Mouse (Mus musculus) heart, embryonic 16.5 days (tissue): ENCODE data around the gene Sart1. TPM values are rescaled to one million over a fixed set of nuclear protein-coding genes. Genes with fewer than 3 reads are reported as not detected.
"Not testable (repeated sequence)": the region's sequence is repeated elsewhere in the genome, so short reads cannot be mapped to it uniquely, and the experiment has no call there.

ENCODE experiments used
- ATAC-seq: fragments of 200-750 bp; cut with Nextera tagmentation; replicated peaks from 2 replicates; pipeline ENCODE4 v1.8.0; 2017; ENCODE audit warnings: moderate number of reproducible peaks; ENCODE audit not compliant: insufficient read depth, low FRiP score; ENCODE audit errors: extremely low read depth
- H3K27ac ChIP-seq: fragments of 300-500 bp; sonication (generic); 2 replicates; pipeline ENCODE4 v1.5.1; 2014; ENCODE audit warnings: mild to moderate bottlenecking, low read length, control low read depth, moderate library complexity
- H3K27me3 ChIP-seq: fragments of 300-500 bp; sonication (generic); 2 replicates; pipeline ENCODE4 v1.6.1; 2014; ENCODE audit warnings: low read length, mixed read lengths; ENCODE audit not compliant: control insufficient read depth, insufficient read depth
- H3K36me3 ChIP-seq: fragments of 300-500 bp; sonication (generic); 2 replicates; pipeline ENCODE4 v1.6.1; 2014; ENCODE audit not compliant: control insufficient read depth, insufficient read depth
- H3K4me1 ChIP-seq: fragments of 300-500 bp; sonication (generic); 2 replicates; pipeline ENCODE4 v1.6.1; 2014; ENCODE audit warnings: low read length, mixed read lengths; ENCODE audit not compliant: control insufficient read depth, insufficient read depth
- H3K4me2 ChIP-seq: fragments of 300-500 bp; sonication (generic); 2 replicates; pipeline ENCODE4 v1.6.1; 2014; ENCODE audit warnings: low read depth, mild to moderate bottlenecking, control low read depth, low read length
- H3K4me3 ChIP-seq: fragments of 300-500 bp; sonication (generic); 2 replicates; pipeline ENCODE4 v1.5.1; 2014; ENCODE audit warnings: mild to moderate bottlenecking, control low read depth, low read length
- H3K9ac ChIP-seq: fragments of 300-500 bp; sonication (generic); 2 replicates; pipeline ENCODE4 v1.6.1; 2014; ENCODE audit warnings: low read length, control low read depth
- H3K9me3 ChIP-seq: fragments of 300-500 bp; sonication (generic); replicated peaks from 2 replicates; pipeline ENCODE4 v1.6.1; 2016; ENCODE audit warnings: low read length; ENCODE audit not compliant: control insufficient read depth
- WGBS: fragments of 180-500 bp; shearing (Covaris S2); extraction: QIAGEN DNeasy Blood & Tissue Kit; methylation state at CpG from one replicate; pipeline ENCODE4 v1.1.7; 2014; 5-methylcytosine and 5-hydroxymethylcytosine counted together
- polyA plus RNA-seq: library from polyadenylated mRNA; unstranded; fragments of >200 nt; fragmentation: Nextera tagmentation; extraction: Ambion mirVana; gene quantifications from 2 replicates; pipeline ENCODE4 v1.2.1, GENCODE M21; 2015

The Sart1 gene
- polyA plus RNA-seq, 1 experiment from 2014 or later = 54.7 TPM

DNA sequence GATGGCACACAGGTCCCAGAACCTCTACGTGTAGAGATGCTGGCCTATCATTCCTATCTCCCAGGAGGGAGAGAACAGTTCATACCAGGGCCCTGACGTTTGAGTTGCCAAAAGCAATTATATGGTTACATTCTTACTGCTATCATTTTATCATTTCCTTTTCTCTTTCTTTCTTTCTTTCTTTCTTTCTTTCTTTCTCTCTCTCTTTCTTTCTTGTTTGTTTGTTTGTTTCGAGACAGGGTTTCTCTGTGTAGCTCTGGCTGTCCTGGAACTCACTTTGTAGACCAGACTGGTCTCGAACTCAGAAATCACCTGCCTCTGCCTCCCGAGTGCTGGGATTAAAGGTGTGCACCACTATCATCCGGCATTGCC lies 39.0 kb downstream of the Sart1 start, which contains the start of gene Cst6:
Gene Cst6 (minus strand): TSS at position 73 of the 372 bp plus-strand sequence.
- H3K9me3 ChIP-seq, H3K27me3 ChIP-seq, H3K36me3 ChIP-seq, ATAC-seq, H3K27ac ChIP-seq, H3K4me1 ChIP-seq: not testable (repeated sequence)
- H3K4me2 ChIP-seq = peak within 1 kb of the TSS; percentile 89
- 64% methylated on average over 6 of the region's 6 CpGs for WGBS
- peak within 1 kb of the TSS; percentile 55 for H3K4me3 ChIP-seq
- peak within 1 kb of the TSS; percentile 74 for H3K9ac ChIP-seq

DNA sequence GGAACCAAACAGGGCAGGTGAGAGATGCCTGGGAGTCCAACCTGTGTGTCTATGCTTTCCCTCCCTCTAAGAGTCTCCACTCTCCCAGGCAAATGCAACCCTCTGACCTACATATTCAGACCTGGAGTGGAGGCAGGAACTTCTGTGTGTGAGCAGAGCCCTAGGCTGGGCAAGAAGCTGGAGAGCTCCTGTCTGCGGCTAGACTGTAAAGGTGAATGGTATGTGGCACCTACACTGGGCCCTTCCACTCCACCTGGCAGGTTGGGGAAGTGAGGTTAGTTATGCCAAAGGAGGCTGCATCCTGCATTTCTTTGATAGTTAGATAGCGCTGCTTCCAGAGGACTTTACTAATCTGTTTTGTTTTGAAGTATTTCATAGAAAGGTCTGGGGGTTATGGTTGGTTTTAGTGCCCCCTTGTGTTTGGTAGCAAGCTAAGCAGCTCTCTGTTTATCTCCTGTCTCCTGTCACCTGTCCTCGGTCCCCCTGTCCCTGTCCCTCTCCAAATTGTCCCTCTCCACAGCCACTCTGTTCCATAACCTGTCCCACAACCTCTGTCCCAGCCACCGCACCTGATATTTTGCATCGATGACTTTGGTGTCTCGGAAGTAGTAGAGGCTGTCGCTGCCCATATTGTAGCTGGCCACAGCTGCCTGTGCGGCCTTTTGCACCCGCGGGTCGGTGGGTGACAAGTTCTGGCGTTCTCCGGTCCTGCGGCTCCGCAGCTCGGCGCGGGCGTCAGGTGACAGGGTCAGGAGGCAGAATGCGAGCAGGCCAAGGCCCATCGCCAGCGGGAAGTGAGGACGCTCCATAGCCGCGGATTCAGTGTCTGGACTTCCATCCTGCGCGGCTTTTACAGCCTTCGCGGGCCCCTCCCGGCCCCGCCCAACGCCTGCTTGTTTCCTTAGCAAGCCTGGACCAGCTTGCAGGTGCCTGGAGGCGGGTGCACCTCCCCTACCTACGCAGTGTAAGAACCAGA lies 39.7 kb downstream of the Sart1 start:
- no peaks in the 10 kb centered on the region for H3K9me3 ChIP-seq
- H3K4me2 ChIP-seq = peak overlapping the region; percentile 89
- no peaks in the 10 kb centered on the region for H3K27me3 ChIP-seq
- WGBS = 4% methylated on average over 34 of the region's 34 CpGs
- H3K4me3 ChIP-seq = peak overlapping the region; percentile 55
- no peaks in the 10 kb centered on the region for H3K36me3 ChIP-seq
- peak; percentile 44; the same call in 1 of the 2 replicates for ATAC-seq
- peaks cover 10% of the 10 kb centered on the region for H3K4me1 ChIP-seq
- peak overlapping the region; percentile 74 for H3K9ac ChIP-seq
- no peak overlapping the region for H3K27ac ChIP-seq

DNA sequence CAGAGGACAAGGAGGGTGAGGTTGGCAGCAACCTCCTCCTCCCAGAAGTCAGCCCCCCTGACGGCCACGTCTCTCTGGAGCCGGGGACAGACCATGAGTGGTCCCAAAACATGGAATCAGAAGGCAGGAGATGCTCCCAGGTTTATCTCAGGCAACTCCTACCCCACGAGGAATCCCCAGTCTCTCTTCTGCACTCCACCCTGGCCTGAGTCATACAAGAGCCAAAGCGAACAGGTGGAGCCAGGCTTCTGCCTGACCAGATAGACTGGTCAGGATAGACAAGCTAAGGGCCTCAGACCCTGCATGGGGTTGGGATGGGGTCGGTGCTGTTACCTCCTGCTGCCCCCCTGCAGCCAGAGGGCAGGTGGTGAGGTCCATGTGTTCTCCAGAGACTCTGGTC lies 40.4 kb downstream of the Sart1 start:
- no peak overlapping the region for H3K27ac ChIP-seq
- no peaks in the 10 kb centered on the region for H3K9me3 ChIP-seq

DNA sequence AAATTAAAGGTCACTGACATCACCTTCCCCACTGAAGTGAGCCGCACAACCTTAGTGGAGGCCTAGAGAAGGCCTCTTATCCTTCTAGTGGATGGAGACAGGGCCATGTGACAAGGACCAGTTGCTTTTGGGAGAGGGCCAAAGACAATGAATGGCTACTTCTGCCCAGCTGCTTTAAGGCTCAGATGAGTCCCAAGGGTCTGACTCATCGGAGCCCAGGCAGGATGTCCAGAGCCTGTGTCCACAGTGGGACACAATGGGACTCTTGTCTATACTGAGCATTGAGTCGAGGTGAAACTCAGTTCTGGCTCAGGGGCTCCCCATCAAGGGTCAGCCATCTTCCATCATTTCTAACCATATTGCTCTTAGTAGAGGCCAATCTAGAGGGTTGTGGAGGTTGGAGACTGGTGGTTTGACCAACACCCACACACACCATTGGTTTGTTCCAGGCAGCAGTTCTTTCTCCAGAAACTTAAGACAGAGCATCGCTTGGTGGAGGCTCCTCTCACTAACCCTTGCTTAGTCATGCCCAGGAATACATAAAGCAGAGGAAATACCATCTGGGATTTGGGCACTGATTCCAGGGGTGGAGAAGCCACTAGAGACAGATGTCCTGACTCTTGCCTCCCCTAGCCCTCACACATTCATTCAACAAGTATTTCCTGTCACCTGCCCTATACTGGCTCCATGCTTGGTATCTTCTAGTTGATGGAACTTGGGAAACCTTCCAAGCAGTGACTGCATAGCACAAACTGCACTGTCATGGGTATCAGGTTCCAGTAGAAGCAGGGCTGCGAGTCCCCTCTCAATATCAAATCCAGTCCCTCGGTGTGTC lies 43.0 kb downstream of the Sart1 start:
- peaks cover 10% of the 10 kb centered on the region for H3K4me1 ChIP-seq
- ATAC-seq = peak; percentile 71
- H3K4me2 ChIP-seq = no peak overlapping the region
- H3K9ac ChIP-seq = no peak overlapping the region
- WGBS = 55% methylated on average over 6 of the region's 6 CpGs
- H3K36me3 ChIP-seq = no peaks in the 10 kb centered on the region
- H3K27me3 ChIP-seq = no peaks in the 10 kb centered on the region
- no peaks in the 10 kb centered on the region for H3K9me3 ChIP-seq
- H3K4me3 ChIP-seq = no peak overlapping the region
- peak overlapping the region; percentile 32 for H3K27ac ChIP-seq

More for the DNA sequence above, 40.4 kb downstream of the Sart1 start:
- Histone ChIP-seq H3K36me3 (no peaks in the 10 kb centered on the region), H3K9ac (no peak overlapping the region), H3K4me3 (no peak overlapping the region), H3K4me2 (no peak overlapping the region), H3K27me3 (no peaks in the 10 kb centered on the region), H3K4me1 (peaks cover 10% of the 10 kb centered on the region)
- ATAC-seq = no peak
- 70% methylated on average over 6 of the region's 6 CpGs for WGBS

DNA sequence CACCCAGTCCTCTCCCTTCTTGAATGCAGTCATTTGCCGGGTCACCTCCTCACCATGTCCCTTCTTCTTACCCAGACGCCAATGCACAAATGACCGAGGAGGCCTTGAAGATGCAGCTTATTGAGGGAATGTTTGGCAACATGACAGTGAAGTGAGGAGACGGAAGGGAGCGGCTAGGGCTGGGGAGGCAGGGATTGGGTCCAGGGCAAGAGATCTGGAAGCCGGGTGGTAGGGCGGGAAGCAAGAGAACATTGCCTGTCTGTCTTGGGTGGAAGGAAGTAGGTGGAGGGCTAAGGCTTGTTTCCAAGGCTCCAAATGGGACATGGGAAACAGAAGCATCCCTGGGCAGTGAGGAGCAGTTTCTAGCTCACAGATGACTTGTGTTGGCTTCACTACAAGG lies 47.1 kb downstream of the Sart1 start:
- H3K36me3 ChIP-seq = no peaks in the 10 kb centered on the region
- no peak for ATAC-seq
- H3K4me3 ChIP-seq = no peak overlapping the region
- H3K27ac ChIP-seq = no peak overlapping the region
- H3K9me3 ChIP-seq = no peaks in the 10 kb centered on the region
- no peaks in the 10 kb centered on the region for H3K27me3 ChIP-seq
- 83% methylated on average over 7 of the region's 7 CpGs for WGBS
- no peak overlapping the region for H3K4me2 ChIP-seq
- H3K9ac ChIP-seq = no peak overlapping the region
- H3K4me1 ChIP-seq = 0 out of 2 replicates have a peak, but pooled peaks cover 5% of the 10 kb centered on the region

DNA sequence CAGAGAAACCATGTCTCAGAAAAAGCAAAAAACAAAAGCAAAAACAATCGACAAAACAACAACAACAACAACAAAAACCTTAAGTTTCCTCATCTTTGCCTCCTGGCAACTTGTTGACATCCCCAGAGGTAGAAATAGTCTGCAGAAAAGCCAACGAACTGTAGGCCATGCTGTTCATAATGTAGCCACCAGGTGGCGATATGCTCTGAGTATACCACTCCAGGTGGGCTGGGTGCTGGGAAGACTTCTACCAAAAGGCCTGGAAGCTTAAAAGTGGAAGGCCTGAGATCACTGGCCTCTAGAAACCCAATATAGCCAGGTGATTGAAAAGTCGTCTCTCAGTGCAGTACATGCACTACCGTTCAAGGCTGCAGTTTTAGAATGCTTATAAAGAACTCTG lies 50.5 kb downstream of the Sart1 start:
- H3K4me2 ChIP-seq = no peak overlapping the region
- H3K9me3 ChIP-seq = no peaks in the 10 kb centered on the region
- no peaks in the 10 kb centered on the region for H3K36me3 ChIP-seq
- 17% methylated on average over 5 of the region's 5 CpGs for WGBS
- no peak overlapping the region for H3K27ac ChIP-seq
- H3K27me3 ChIP-seq = no peaks in the 10 kb centered on the region
- no peak overlapping the region for H3K4me3 ChIP-seq
- no peak for ATAC-seq
- H3K4me1 ChIP-seq = peaks cover 6% of the 10 kb centered on the region
- H3K9ac ChIP-seq = no peak overlapping the region

DNA sequence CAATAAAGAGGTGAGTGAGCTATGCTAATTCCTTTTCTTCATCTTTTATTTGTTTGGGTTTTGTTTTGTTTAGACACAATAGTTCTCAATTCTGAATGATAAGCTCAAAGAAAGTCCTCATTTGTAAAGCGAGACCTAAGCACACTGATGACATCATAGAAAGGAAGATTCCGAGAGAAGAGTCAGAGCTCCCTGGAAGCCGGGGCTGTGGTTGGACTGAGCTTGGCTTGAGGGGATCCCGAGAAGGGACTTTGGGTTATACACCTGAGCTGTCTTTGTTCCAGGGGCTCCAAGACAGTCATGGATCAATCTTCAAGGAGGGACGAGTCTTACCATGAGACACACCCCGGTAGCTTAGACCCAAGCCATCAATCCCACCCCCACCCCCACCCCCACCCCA lies 53.1 kb downstream of the Sart1 start, which contains the start of gene Catsper1:
Gene Catsper1 (plus strand): TSS at position 301 of the 400 bp plus-strand sequence.
- ATAC-seq = no peak
- Histone ChIP-seq H3K27me3 (no peaks in the 10 kb centered on the region), H3K9ac (no peak within 1 kb of the TSS), H3K4me1 (peaks cover 6% of the 10 kb centered on the region), H3K4me2 (no peak within 1 kb of the TSS), H3K27ac (peak within 1 kb of the TSS; percentile 39), H3K36me3 (no peaks in the 10 kb centered on the region), H3K9me3 (no peaks in the 10 kb centered on the region), H3K4me3 (no peak within 1 kb of the TSS)
- 82% methylated on average over 6 of the region's 6 CpGs for WGBS

DNA sequence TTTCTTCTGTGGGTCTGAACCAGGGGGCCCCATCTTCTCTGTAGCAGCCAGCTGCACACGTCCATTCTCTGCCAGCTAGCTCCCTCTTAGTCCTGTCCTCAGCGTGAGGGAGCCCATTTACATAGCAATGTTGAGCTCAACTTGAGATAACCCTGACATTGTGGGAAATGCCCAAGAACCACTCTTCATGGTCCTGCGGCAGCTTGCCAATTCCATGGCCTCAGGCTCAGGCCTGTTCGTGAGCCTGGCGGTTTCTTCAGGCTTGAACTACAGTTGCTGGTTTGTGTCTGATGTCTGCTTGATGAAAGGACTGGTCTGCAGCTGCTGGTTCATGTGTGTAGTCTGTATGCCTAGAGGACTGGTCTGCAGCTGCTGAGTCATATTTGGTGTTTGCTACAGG lies 53.8 kb downstream of the Sart1 start:
- no peak overlapping the region for H3K9ac ChIP-seq
- H3K36me3 ChIP-seq = no peaks in the 10 kb centered on the region
- peak overlapping the region; percentile 39 for H3K27ac ChIP-seq
- no peaks in the 10 kb centered on the region for H3K9me3 ChIP-seq
- no peak overlapping the region for H3K4me3 ChIP-seq
- 34% methylated on average over 5 of the region's 5 CpGs for WGBS
- ATAC-seq = no peak
- no peaks in the 10 kb centered on the region for H3K27me3 ChIP-seq
- H3K4me1 ChIP-seq = peaks cover 6% of the 10 kb centered on the region
- H3K4me2 ChIP-seq = no peak overlapping the region
